Mouse (Mus musculus) adipocyte (in vitro differentiated cells): ENCODE results near the gene Spc24.

Experiments
- DNase-seq: peaks from one replicate; pipeline ENCODE4 v3.0.0-alpha.2; 2016; ENCODE audit warnings: low spot score

Gene Spc24

GRCm38 (mm10) chr9:21706586-21707265 lies 53.4 kb downstream of the Spc24 start:
- no peak for DNase-seq

- DNase-seq: no peak
Measured at GRCm38 (mm10) chr9:21706085-21706484, 54.0 kb downstream of the Spc24 start.
